Mouse (Mus musculus) monocyte, adult 2 months (primary cell): Measurements from ENCODE around the gene Gprasp2.
"Not testable (repeated sequence)": the region's sequence is repeated elsewhere in the genome, so short reads cannot be mapped to it uniquely, and the experiment has no call there.

Experiments
- DNase-seq, 2 experiments: peaks; one replicate each; pipeline ENCODE4 v3.0.0; 2022; ENCODE audit warnings: low spot score in 2 of 2, low read depth in 1 of 2

The Gprasp2 gene

DNA sequence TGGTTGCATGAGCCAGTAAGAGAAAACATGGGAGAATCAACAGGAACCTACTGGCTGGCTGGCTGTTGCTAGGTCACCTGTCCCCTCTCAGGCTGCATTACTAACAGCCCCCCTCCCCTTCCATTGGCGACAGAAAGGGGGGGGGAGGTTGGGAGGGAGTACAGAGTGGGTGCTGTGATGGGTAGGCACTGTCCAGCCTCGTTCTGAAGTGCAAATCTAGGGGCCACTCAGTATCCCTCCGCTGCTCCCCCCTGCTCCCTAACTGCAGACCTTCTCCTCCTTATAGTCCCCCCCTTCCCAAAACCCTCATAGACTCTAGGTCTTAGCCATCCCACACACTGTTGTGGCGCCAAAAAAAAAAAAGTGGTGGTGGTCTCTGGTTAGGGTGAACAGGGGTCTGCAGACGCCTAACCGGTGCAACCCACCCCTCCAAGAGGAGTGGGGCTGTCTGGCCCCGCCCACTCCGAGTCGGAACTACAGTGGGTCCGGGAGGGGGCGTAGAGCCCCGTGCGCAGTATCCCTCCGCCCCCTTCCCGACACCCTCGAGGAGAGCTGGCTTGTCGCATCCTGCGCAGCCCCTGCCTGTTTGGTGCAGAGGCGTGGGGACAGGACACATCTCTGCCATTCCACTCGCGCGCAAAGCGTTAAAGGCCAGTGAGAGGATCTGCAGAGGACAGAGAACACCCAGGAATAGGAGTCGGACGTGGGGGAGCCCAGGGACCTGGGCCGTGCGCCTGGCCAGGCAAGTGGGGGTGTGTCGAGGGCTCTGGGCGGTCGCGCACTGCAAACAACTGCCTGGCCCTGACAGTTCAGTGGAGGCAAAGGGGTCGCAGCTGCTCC, at the start of gene Gprasp2:
Gene Gprasp2 (plus strand): TSS at position 514 of the 840 bp plus-strand sequence.
- not testable (repeated sequence) for DNase-seq

- no peak for DNase-seq
Observed at GRCm38 (mm10) chrX:135791536-135791935, 47.3 kb upstream of the Gprasp2 start.

- no peak for DNase-seq
Observed at GRCm38 (mm10) chrX:135792326-135792725, 46.5 kb upstream of the Gprasp2 start.

DNA sequence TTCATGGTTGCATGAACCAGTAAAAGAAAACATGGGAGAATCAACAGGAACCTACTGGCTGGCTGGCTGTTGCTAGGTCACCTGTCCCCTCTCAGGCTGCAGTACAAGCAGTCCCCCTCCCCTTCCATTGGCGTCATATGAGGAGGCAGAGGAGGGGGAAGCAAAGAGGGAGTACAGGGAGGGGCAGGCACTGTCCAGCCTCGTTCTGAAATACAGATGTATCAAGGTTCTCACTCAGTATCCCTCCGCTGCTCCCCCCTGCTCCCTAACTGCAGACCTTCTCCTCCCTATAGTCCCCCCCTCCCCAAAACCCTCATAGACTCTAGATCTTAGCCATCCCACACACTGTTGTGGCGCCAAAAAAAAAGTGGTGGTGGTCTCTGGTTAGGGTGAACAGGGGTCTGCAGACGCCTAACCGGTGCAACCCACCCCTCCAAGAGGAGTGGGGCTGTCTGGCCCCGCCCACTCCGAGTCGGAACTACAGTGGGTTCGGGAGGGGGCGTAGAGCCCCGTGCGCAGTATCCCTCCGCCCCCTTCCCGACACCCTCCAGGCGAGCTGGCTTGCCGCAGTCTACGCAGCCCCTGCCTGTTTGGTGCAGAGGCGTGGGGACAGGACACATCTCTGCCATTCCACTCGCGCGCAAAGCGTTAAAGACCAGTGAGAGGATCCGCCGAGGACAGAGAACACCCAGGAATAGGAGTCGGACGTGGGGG, 43.1 kb upstream of the Gprasp2 start:
- not testable (repeated sequence) for DNase-seq

GRCm38 (mm10) chrX:135796305-135797211, 42.3 kb upstream of the Gprasp2 start:
- DNase-seq: not testable (repeated sequence)

GRCm38 (mm10) chrX:135797212-135797644, 41.6 kb upstream of the Gprasp2 start, which contains the start of gene Bhlhb9:
TSS of gene Bhlhb9 (plus strand) at chrX:135797594.
- DNase-seq: not testable (repeated sequence)

- DNase-seq: no peak
Observed at GRCm38 (mm10) chrX:135804149-135804548, 34.7 kb upstream of the Gprasp2 start.

DNA sequence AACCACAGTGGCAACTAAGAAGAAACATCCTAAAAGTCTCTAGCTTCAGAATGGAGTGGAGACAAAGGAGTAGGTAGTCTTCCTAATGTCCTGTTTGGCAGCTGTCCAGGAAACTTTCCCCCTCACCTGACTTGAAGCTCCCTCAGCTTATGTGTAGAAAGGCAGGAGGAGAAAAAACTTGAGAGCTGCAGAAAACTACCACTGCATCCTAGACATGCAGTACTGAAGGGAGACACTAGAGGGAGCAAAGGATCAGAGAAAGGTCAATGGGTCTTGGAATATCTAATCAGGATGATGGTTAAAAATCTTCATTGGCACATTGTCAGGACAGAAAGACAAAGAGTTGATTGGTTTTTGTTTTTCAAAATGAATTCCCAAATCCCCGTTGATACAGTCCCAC, 33.1 kb upstream of the Gprasp2 start:
- DNase-seq: no peak

DNA sequence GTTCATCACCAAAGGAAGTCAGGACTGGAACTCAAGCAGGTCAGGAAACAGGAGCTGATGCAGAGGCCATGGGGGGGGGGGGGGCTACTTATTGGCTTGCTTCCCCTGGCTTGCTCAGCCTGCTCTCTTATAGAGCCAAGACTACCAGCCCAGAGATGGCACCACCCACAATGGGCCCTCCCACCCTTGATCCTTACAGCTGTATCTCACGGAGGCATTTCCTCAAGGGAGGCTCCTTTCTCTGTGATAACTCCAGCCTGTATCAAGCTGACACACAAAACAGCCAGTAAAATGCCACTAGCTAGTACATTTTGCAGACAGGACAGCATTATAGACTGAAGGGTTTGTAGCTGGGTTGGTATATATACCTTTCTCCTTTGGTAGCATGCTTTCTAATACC, 2.9 kb upstream of the Gprasp2 start:
- not testable (repeated sequence) for DNase-seq

GRCm38 (mm10) chrX:135837896-135838295, 938 bp upstream of the Gprasp2 start:
- no peak for DNase-seq

DNA sequence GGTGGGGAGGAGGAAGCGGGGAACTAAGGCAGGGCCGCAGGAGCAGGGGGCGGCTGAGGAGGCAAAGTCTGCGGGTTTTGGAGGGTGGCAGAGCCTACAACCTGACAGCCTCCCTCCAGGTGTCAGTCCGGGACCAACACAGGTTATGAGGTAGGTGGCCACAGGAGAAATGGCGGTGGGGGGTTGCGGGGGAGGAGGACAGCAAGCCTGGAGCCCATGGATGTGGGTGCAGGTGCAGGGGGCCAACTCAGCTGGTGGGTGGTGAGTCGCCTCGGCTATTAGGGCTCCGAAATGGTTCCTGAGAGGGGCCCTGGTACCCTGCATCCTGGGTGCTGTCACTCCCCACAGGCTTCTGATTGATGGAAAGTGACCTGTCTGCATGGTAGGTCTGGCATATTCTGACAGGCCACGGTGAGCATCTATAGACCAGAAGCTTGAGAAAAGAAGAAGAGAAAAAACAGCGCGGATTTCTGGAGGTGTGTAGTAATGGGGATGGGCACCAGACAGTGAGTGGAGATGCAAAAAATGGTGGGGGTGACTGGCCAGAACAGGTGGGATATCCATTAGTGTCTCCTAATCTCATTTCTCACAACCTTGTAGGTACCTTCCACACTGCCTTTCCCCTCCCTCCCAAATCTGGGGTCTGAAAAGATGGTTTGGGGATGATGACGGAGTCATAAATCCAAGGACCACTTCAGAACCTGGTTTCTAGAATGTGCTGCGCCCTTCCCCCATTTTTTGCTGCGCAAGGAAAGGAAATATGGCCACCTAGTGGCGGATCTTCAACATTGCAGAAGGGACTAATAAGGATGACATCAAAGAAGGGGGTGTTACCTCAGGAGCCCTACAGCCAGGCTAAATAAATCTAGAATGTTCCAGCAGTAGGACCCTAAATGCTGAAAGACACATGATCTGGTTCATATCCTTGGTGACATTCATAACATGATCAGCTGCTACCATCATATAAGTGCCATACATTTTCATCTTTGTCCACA, 860 bp downstream of the Gprasp2 start:
- not testable (repeated sequence) for DNase-seq

DNA sequence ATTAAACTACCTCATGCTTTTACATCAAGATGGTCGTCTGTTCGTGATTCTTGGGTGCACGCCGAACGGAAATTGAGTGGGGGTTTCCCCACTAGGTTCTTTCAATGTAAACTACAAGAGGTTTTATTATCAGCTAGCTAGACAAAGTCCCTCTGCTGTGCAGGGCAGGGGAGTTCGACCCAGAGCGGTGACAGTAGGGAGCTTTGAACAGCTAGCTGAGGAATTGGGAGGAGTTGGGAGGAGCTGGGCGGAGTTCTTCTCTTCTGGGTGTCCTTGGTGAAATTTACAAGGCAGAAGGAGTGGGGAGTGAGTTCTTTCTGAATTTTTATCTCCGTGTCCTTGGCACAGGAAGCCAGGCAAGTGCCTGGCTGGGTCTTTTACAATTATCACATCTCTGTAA, 28.0 kb downstream of the Gprasp2 start:
- not testable (repeated sequence) for DNase-seq

- DNase-seq: no peak
Observed at GRCm38 (mm10) chrX:135876679-135877078, 37.8 kb downstream of the Gprasp2 start.

DNA sequence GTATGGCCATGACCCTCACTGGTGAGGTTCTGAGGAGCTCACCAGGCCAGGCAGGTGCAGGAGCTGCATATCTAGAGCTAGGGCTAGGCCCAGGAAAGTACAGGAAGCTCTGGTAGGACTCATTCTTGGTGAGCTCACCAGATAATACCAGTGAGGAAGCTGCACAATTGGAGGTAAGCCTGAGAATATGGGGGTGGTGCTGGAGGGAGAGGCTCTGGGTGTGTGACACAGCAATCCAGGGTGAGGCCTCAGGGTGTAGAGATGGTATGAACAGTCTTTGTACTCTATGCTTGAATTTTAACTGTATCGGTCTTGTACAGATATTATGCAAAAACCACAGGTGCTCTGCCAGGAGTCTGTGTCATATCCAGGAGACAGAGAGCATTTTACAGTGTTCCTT, 40.8 kb downstream of the Gprasp2 start:
- DNase-seq: no peak

- DNase-seq: peak in 1 of 2 experiments; percentile 2
Observed at GRCm38 (mm10) chrX:135885411-135886233, 46.8 kb downstream of the Gprasp2 start.

DNA sequence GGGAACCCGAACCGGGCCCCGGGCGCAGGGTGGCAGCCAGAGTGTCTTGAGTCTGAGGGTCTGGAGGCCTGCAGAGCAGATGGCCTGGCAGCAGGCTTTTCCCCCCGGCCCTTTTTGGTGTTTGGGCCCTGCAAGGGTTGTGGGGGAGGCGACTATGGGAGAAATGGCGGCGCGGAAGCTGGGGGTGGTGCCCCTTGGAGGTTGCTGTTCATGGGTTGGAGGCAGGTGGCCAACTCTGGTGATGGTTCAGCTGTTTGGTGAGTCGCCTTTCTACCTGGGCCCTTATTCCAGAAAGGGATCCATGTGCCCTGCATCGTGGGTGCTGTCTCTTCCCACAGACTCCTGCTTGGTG, 47.4 kb downstream of the Gprasp2 start:
- no peak for DNase-seq
